Mouse (Mus musculus): ENCODE measurements around the gene Faap100.

Faap100 gene

GRCm38 (mm10) chr11:120319310-120319709 is 59.3 kb downstream of the Faap100 start:
- no peak for DNase-seq (ENCODE audit: low spot score)
